Mouse (Mus musculus) cerebellum, postnatal 14 days (tissue): ENCODE data around the gene Tmem164.
"Not testable (repeated sequence)": the region's sequence is repeated elsewhere in the genome, so short reads cannot be mapped to it uniquely, and the experiment has no call there.

Experiments used
- DNase-seq, 2 experiments: peaks; one replicate each; pipeline ENCODE4 v3.0.0; 2021; ENCODE audit warnings: mixed read lengths in 2 of 2

Tmem164 gene

GRCm38 (mm10) chrX:142681056-142681615 is at the start of gene Tmem164:
Tmem164 (plus strand) TSS chrX:142681406.
- peak; percentile 70 to 73 for DNase-seq

GRCm38 (mm10) chrX:142632990-142633389 is 48.2 kb upstream of the Tmem164 start:
- not testable (repeated sequence) for DNase-seq

- DNase-seq: no peak
Measured at GRCm38 (mm10) chrX:142647202-142647601, 34.0 kb upstream of the Tmem164 start.

DNA sequence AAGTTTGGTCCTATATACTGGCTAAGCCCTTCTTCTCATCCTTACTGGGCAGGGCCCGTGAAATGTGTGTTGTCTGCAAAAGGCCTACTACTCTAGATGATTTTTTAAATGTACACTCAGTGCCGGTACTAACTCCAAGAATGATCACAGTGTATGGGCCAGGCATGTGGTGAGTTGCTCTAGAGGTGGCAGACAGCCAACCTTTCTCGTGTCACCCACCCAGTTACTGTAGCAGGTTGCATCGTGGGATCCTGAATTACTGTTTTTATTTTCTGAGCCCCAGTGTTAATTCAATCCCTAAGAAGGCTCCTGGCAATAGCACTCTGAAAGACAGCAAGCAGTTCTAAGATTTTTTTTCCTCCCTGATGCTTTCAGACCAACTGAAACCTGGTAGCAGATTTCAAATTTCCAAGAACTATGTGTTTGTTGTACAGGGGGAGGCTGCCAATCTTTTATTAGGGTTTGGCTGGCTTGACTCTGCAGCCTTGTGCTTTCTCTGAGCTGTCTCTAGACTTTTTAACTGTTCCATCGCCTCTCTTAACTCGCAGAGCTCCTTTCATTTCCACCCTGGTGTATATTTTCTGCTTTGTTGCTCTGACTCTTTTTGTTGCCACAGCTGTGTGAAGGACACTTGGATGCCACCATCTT is 31.0 kb upstream of the Tmem164 start:
- DNase-seq: peak; percentile 14 to 20

DNA sequence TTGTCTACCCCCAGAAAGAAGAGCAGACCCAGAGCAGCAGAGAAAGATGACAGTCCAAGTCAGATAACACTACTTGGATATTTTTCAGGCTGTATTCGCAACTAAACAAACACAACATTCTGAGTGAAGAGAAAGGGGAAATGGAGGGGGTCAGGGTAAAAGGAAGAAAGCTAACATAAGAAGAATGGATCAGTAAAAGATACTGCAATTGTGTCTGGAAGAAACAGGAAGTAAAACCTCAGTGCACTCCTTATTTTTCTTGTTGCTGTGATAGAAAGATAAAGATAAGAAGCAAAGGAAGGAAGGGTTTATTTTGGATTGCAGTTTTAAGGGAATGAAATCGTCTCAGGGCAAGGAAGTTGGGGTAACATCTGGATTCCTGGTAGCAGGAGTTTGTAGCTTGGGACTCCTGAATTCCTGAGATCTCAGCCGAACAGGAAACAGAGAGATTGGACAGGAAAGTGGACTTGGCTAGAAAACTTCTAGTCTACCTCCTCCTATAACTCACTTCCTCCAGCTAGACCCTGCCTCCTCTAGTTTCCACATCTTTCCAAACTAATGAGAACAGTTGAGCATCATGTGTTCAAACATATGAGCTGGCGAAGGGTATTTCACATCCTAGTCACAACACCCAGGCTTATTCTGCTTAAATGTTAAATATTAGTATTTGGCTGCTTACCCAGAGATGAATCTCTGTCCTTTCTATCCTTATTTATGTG is 16.3 kb upstream of the Tmem164 start:
- DNase-seq: no peak

GRCm38 (mm10) chrX:142665423-142665805 is 15.8 kb upstream of the Tmem164 start:
- DNase-seq: no peak

- DNase-seq: no peak
Measured at GRCm38 (mm10) chrX:142669312-142670091, 11.7 kb upstream of the Tmem164 start.

DNA sequence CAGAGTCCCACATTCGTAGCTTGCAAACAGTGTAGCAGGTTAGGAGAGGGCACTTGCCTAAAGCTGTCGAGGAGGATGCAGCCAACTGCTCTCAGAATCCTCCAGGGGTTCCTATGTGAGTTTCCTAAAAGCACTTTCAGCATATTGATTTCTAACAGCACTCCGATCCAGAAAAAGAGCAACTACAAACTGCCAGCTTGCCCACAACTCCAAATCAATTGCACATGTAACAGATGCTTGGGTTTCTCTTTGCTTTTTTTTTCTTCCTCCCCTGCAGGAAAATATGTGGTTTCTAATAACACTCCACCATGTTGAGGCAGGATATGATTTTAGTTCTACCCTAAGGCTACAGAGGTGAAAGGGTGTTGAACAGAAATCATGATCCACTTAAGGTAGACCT is 11.1 kb upstream of the Tmem164 start:
- no peak for DNase-seq

GRCm38 (mm10) chrX:142671141-142671540 is 10.1 kb upstream of the Tmem164 start:
- DNase-seq: no peak

DNA sequence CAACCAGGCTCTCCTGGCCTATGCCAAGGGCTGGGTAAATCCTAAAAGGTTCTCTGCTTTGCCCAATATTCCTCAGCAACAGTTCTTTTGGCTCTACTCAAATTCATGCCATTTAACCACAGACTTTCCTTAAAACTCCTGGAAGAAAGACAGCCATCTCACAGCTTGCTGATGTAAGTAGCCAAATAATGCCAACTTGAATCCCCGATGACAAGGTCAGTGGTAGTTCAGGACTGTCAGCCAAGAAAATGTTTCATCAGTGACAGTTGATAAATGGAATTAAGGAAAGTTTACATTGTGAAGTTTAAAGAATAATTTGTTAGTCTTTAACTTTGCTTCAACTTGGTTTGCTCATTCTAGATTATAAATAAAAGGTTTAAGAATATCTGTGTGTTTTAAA is 8.5 kb upstream of the Tmem164 start:
- no peak for DNase-seq

DNA sequence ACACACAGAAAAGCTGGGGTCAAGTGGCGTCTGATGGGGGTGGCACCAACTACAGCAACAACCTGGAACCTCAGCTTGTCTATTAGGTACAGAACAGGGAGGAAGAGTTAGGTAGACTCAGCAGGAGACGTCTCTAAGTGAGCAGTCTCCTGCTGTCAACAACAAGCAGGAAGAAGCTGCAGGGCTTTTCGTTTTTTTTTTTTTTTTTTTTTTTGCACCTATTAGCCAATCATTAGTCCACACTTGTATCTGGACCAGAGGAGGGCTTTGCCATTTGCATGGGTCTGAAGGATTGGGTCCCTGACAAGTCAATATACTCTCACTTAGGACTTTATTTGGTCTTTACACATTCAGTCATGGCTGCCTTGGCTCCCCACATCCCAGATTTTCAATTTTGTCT is 4.0 kb upstream of the Tmem164 start:
- no peak for DNase-seq

- no peak for DNase-seq
Measured at GRCm38 (mm10) chrX:142678499-142679474, 2.4 kb upstream of the Tmem164 start.

DNA sequence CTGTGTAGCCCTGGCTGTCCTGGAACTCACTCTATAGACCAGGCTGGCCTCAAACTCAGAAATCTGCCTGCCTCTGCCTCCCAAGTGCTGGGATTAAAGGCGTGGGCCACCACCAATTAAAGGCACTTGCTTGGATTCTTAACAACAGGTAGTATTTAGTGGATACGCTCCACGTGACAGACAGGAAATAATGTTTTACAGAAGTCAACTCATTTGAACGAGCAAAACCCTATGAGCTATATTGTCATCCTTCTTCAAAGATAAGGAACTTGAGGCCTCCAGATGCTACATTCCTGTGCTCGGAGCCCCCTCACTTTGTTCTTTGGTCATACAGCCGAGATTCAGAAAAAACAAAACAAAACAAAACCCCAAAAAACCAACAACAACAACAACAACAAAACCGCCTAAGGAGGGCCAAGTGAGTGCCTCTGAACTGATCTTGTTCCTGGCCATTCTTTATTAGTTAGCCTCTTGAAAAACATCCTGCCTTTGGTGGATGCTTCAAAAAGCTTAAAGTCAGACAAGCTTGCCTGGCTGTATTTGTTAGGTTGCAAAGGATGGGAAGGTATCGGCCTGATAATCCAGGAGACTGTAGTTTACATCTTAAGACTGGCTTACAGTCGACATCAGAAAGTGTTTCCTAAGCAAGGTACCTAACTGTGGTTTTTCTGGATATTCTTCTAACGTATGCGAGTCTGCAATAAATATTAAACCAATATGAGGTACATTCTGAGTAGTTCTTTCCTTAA is 1.5 kb upstream of the Tmem164 start:
- DNase-seq: no peak

DNA sequence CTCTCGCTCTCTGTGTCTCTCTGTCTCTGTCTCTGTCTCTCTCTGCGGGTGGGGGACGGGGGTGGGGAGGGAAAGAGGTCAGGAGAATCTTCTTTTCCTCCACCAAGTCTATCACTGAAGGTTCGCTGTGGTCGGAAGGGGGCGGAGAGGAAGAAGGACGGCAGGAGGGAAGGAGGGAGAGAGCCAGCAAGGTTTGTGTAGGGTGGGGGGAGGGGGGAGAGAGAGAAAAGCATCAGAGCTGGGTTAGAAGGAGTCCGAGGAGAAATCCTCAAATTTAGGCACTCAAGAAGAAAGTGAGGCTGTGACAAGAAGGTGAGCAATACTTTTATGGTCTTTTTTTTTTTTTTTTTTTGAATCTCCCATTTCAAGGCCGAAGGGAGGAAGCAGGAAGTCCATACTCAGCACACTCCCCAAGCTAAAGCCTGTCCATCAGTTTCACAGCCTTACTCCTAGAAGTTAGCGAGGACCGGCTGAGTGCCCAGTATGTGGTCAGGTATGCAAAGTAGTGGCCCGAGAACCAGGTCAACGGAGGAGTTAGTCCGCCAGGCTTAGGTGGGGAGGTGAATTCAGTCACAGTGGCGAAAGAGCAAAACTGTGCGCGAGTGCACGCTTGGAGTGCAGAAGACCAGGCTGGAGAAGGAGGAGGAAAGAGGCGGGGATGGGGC is 683 bp upstream of the Tmem164 start:
- DNase-seq: peak; percentile 19 to 52

- DNase-seq: peak; percentile 34 to 46
Measured at GRCm38 (mm10) chrX:142681616-142682141, 473 bp downstream of the Tmem164 start.

DNA sequence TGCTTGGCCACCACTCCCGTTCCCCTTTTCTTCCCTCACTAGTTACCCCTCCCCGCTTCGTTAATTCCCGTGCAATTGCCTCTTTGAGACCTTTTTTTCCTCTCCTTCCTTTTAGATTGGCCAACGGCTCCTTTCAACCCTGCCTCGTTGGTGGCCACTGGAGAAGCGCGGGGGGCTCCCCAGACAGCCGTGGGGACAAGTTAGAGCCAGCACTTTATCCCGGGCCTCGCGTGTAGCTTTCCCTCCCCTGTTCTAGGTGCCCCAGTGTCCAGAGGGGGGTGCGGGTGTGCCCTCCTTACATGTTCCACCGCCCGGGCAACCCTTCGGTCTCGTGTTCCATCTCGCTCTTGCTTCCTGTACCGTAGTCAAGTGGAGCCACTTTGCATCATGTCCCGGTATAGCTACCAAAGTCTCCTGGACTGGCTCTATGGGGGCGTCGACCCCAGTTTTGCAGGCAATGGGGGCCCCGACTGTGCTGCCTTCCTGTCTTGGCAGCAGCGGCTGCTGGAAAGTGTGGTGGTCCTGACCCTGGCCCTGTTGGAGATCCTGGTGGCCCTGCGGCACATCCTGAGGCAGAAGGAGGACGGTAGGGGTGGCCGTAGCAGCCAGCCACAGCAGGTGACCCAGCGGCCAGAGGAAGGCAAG is 1.1 kb downstream of the Tmem164 start:
- DNase-seq: peak in 1 of 2 experiments; percentile 25

DNA sequence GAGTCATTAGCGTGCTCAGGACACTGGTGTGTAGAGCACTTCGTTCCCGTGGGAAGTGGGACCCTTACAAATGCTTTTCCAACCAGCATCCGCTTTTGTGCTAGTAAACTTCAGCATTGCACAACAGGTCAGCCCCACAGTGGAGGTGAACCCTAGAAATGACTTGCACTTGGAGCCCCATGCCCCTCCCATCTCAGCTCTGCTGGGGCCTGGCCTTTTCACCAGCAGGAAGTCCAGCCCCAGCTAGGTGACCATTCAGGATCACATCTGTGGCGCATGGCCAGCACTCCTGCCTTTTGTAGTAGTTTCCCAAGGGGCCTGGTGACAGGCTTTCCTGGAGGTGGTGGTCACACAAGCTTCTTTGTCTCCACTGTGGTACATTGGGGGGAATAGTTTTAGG is 1.8 kb downstream of the Tmem164 start:
- DNase-seq: peak in 1 of 2 experiments; percentile 22

- no peak for DNase-seq
Measured at GRCm38 (mm10) chrX:142684674-142685073, 3.5 kb downstream of the Tmem164 start.

GRCm38 (mm10) chrX:142685676-142686075 is 4.5 kb downstream of the Tmem164 start:
- peak in 1 of 2 experiments; percentile 22 for DNase-seq

DNA sequence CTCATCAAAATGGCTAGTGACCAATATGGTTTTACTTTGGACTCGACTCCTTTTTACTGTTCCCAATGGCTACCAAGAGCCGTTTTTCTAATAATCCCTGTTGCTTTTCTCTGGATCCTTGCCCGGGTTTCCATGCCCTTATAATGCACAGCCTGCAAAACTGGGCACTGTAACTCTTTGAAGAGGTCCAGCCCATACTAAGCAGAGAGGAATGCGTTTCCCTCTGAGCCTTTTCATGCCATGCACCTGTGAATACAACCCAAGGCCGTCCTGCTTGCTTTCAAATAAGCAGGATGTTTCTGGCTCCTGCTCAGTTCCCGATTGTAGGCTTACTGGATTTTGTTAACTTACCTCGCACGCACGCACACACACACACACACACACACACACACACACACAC is 7.3 kb downstream of the Tmem164 start:
- DNase-seq: no peak
